Mouse (Mus musculus): Measurements from ENCODE around the gene Gm20388. TPM values are rescaled to one million over a fixed set of nuclear protein-coding genes. Genes with fewer than 3 reads are reported as not detected.
"Not testable (repeated sequence)": the region's sequence is repeated elsewhere in the genome, so short reads cannot be mapped to it uniquely, and the experiment has no call there.

The Gm20388 gene
- polyA plus RNA-seq, 1 experiment from 2014 or later, result 47.1 TPM

DNA sequence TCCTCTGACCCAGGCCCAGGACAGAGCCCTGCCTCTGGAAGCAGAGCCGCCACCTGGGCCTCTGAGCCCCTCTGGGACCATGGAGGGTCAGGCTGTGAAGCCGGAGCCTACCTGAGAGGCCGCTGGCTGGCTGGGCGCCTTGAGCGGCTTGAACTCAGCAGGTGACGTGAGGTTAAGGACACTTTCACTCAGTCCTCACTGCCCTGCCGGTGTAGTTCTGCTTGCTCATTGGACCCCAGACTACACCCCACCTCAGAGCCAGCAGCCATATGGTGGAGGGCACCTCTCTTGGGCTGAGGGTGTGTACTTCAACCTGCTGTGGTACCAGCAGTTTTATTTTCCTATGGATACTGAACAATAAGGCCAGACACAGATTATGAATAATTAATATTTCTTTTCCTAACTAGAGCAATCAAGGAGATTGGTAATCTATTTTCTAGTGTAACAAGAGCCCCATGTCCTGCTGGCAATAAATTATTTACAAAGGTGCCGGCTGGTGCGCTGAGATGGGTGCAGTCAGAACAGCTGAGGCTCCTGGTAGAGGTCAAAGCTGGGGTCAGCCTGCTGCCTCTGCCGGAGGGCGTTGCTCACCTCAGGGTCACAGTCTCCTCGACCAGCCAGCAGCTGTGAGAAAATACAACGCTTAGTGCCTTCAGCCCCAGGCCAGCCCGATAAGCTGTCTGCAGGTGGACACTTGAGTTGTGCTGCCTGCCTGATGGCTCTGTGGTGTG is 3357.4 kb downstream of the Gm20388 start:
- Histone ChIP-seq H3K36me3 (ENCODE audit: inconsistent target) (peaks cover 65% of the 10 kb centered on the region), H3K27ac (no peak overlapping the region), H3K4me3 (ENCODE audit: inconsistent target) (no peak overlapping the region), H3K79me2 (ENCODE audit: inconsistent target) (no peaks in the 10 kb centered on the region)
- WGBS (ENCODE audit: missing documents), result 97% methylated on average over 14 of the region's 14 CpGs

DNA sequence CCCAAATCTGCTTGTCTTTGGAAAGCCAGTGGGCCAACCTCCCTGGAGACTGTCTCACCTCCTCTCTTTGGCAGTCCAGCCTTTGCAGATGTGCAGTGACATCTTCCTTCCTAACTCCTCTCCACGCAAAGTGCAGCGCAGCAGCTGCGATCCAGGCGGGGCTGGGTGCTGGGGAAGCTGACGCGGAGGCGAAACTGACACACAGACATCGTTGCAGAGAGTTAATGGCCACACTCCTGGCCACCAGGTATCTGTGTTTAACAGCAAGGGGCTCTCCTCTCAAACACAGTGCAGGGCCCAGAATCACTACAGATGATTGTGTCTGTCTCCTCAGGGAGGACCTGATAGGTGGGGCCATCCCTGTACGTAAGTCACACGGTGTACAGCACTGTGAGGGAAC is 3360.5 kb downstream of the Gm20388 start:
- WGBS (ENCODE audit: missing documents), result 95% methylated on average over 10 of the region's 10 CpGs
- H3K79me2 ChIP-seq (ENCODE audit: inconsistent target), result no peaks in the 10 kb centered on the region
- no peak overlapping the region for H3K4me3 ChIP-seq (ENCODE audit: inconsistent target)
- no peak overlapping the region for H3K27ac ChIP-seq
- peaks cover 38% of the 10 kb centered on the region; the same call in 1 of the 2 replicates for H3K36me3 ChIP-seq (ENCODE audit: inconsistent target)

DNA sequence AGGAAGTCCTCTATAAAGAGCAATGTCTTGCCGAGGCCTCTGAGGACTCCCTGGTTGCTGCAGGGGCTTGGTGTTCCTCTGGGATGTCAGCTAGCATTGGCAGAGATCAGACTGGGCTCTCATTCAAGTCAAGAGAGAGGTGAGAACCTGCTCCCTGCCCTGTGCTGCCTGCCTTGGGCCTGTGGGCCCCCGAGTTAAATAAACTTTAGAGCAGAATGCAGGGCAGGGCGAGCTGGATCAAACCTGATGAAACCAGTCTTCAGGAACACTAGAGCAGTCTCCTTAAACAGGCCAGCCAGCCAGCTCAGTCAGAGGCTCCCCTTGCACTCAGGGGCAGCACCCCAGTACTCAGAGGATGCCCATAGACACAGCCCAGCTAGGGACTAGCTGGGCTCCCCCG is 3361.3 kb downstream of the Gm20388 start:
- 96% methylated on average over 4 of the region's 4 CpGs for WGBS (ENCODE audit: missing documents)
- H3K79me2 ChIP-seq (ENCODE audit: inconsistent target), result no peaks in the 10 kb centered on the region
- H3K27ac ChIP-seq, result no peak overlapping the region
- H3K36me3 ChIP-seq (ENCODE audit: inconsistent target), result peaks cover 30% of the 10 kb centered on the region; the same call in 1 of the 2 replicates
- no peak overlapping the region for H3K4me3 ChIP-seq (ENCODE audit: inconsistent target)

DNA sequence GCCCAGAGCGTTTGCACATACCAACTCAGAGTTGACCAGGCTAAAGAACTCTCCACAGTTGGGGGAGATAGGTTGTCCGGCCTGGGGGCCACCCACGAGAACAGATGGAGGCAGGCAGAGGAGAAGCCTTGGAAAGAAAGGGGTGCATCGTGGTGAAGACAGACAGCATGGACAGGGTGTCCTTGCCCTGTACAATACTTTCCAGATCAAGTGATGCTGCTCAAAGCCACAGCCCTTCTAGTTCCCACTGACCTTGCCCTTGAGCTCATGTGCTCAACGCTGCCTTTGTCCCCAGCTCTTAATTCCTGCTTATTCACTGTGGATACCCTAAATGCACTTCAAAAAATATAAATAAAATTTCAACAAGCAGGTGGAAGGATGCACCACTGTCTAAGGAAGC is 3363.8 kb downstream of the Gm20388 start:
- Histone ChIP-seq H3K4me3 (ENCODE audit: inconsistent target) (no peak overlapping the region), H3K36me3 (ENCODE audit: inconsistent target) (peaks cover 5% of the 10 kb centered on the region; the same call in 1 of the 2 replicates)
- WGBS (ENCODE audit: missing documents), result 94% methylated on average over 5 of the region's 5 CpGs

DNA sequence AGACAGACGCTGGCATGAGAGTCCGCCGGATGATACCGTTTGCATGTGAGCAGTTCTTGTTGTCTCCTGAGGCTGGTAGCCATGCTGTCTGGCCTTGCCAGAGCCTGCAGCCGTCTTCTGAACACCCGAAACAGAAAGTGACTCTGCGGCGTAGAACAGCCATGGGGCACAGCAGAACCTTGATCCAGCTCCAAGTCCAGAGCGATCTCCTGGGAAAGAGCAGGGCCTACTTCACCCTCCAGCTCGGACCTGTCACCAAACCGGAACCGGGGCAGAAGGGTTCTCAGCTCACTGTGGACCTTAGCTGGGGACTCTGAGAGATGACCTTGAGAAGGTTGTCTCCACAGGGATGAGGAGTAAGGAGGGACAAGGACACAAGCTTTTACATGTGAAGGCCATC is 3364.5 kb downstream of the Gm20388 start:
- Histone ChIP-seq H3K79me2 (ENCODE audit: inconsistent target) (no peaks in the 10 kb centered on the region), H3K27ac (no peak overlapping the region), H3K4me3 (ENCODE audit: inconsistent target) (no peak overlapping the region), H3K36me3 (ENCODE audit: inconsistent target) (no peaks in the 10 kb centered on the region)
- WGBS (ENCODE audit: missing documents), result 97% methylated on average over 12 of the region's 12 CpGs

More for the DNA sequence above, 3363.8 kb downstream of the Gm20388 start:
- H3K27ac ChIP-seq, result no peak overlapping the region
- H3K79me2 ChIP-seq (ENCODE audit: inconsistent target), result no peaks in the 10 kb centered on the region

DNA sequence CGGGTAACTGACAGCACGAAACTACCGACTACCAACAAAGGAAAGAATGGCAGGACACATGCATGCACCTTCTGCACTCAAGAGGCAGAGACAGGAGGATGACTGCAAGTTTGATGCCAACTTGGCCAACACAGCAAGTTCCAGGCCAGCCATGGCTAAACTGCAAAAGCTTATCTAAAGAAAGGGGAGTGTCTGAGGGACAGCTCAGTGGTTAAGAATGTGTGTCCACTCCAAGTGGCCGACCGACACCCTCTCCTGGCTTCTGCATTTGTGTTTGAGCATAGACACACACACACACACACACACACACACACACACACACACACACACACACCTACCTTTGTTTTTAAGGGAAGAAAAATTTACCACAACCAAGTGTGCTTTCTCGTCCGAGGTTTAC is 3367.8 kb downstream of the Gm20388 start:
- Histone ChIP-seq H3K27ac (no peak overlapping the region), H3K36me3 (ENCODE audit: inconsistent target) (no peaks in the 10 kb centered on the region), H3K79me2 (ENCODE audit: inconsistent target) (no peaks in the 10 kb centered on the region), H3K4me3 (ENCODE audit: inconsistent target) (no peak overlapping the region)
- whole genome bisulfite sequencing (ENCODE audit: missing documents), result 88% methylated on average over 6 of the region's 7 CpGs

DNA sequence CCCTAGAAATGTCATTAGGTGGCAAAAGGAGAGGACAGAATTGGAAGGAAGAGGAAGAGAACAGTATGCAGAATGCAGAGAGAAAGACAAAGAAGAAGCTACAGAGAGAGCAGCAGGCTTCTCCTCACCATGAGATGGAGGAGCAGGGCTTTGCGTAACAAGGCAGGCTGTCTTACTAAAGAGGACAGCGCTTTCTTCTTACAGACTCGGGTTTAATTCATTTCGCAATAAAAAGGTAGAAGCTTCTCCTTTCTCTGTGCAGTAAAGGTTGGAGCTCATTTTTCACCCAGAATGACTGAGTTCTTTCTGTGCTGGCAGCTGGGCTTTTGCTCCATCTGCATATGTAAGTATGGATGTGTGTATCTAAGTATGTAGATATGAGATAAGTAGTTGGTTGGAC is 3369.2 kb downstream of the Gm20388 start:
- Histone ChIP-seq H3K36me3 (ENCODE audit: inconsistent target) (no peaks in the 10 kb centered on the region), H3K4me3 (ENCODE audit: inconsistent target) (no peak overlapping the region), H3K79me2 (ENCODE audit: inconsistent target) (no peaks in the 10 kb centered on the region), H3K27ac (no peak overlapping the region)
- 32% methylated on average over 4 of the region's 4 CpGs for WGBS (ENCODE audit: missing documents)

DNA sequence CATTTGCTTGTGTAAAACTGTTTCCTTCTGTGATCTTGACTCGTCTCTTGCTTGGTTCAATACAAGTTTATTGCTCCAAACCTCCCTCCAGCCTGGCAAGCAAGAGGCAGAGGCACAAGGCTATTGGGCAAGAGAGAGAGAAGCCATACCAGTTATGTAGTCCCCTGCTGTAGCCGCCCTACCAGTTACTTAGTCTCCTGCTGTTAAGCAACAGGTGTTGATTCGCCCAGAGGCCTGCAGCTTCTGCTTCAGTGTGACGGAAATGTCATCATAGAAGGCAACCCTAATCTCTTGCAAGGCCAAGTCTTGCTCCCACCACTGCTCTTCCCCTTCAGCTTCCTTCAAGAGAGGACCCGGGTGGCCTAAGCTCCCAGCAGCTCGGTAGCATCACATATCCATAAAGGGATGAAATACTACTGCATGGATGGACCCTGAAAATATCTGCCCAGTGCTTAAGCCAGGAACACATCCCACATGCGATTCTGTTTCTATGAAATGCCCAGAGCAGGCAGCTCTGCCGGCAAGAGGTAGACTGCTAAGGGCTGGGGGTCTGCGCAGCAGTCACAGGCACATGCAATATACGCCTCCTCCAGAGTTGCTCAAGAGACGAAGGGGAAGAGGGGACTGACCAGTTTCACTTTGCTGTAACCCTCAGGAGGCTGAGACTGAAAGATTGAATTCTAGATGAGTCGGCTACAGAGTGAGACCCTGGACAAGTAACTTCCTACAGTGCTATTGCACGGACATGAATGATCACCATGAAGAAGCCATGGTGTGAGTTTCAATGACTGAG is 3369.9 kb downstream of the Gm20388 start:
- no peaks in the 10 kb centered on the region for H3K36me3 ChIP-seq (ENCODE audit: inconsistent target)
- H3K27ac ChIP-seq, result no peak overlapping the region
- WGBS (ENCODE audit: missing documents), result 42% methylated on average over 13 of the region's 13 CpGs
- H3K4me3 ChIP-seq (ENCODE audit: inconsistent target), result no peak overlapping the region
- H3K79me2 ChIP-seq (ENCODE audit: inconsistent target), result no peaks in the 10 kb centered on the region

DNA sequence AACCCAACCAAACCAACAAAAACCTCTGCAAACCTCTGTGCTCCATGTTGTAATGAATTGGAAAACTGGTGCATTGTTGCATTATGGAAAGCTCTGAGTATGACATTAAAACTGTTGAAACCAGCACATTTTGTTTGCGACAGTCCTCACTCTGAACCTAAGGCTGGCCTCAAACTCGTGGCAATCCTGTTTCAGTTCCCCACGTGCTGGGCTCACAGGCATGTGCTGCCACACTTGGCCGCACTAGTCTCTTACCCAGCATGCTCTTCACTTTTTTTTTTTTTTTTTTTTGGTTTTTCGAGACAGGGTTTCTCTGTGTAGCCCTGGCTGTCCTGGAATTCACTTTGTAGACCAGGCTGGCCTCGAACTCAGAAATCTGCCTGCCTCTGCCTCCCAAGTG is 3372.4 kb downstream of the Gm20388 start:
- H3K79me2 ChIP-seq (ENCODE audit: inconsistent target); H3K36me3 ChIP-seq (ENCODE audit: inconsistent target); H3K27ac ChIP-seq; H3K4me3 ChIP-seq (ENCODE audit: inconsistent target): not testable (repeated sequence)
- WGBS (ENCODE audit: missing documents), result 44% methylated on average over 4 of the region's 6 CpGs

DNA sequence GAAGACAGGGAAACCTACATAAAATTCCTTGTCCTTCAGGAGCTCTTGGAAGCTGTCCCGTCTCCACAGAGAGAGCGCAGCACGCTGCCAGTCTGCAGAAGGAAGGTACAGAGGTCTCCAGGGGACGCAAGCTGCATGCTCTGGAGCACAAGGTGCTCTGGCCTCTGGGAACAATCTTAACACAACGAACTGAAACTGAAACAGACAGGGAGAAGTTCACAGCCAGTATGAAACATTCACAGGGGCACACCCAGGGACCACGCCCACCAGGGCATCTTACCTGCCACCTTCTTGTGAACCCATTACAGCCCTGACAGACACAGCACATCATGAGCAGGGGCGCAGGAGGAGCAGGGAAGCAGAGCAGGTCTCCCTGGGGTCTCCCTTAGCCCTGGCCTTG is 3373.3 kb downstream of the Gm20388 start:
- no peak overlapping the region for H3K4me3 ChIP-seq (ENCODE audit: inconsistent target)
- H3K79me2 ChIP-seq (ENCODE audit: inconsistent target), result no peaks in the 10 kb centered on the region
- WGBS (ENCODE audit: missing documents), result 80% methylated on average over 7 of the region's 7 CpGs
- H3K27ac ChIP-seq, result no peak overlapping the region
- no peaks in the 10 kb centered on the region for H3K36me3 ChIP-seq (ENCODE audit: inconsistent target)

DNA sequence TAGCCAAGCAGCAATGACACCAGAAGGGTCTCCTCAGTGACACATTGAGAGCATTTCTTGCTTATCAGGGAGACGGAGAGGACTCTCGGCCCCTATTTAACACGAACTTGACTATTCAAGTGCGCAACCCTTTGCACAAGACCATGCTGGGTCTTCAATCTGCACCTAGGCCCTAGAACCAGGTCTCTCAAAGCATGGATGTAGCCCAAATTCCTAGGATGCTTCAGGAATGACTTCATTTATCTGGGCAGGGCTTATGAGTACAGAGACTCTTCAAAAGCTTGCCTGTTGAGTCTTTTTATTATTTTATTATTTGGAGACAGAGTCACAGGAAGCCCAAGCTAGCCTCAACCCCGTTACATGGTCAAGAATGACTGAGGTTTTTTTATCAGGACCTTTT is 3373.9 kb downstream of the Gm20388 start:
- Histone ChIP-seq H3K27ac (no peak overlapping the region), H3K36me3 (ENCODE audit: inconsistent target) (no peaks in the 10 kb centered on the region), H3K4me3 (ENCODE audit: inconsistent target) (no peak overlapping the region), H3K79me2 (ENCODE audit: inconsistent target) (no peaks in the 10 kb centered on the region)
- 96% methylated on average over 5 of the region's 5 CpGs for WGBS (ENCODE audit: missing documents)

DNA sequence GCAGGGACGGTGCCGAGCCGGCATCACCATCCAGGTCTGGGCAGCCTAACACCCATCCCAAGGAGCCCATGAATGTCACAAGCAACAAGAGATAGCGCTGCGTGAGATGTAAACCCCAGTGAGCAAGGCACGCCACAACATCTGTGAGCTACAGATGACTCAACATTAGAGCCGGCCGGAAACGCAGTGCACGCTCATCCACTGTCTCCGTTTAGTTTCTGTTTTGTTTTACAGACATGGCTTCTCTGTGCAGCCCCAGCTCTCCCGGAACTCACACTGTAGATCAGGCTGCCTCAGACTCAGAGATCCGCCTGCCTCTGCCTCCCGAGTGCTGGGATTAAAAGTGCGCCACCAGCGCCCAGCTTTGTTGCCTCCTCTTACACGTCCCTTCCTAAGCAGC is 3376.7 kb downstream of the Gm20388 start:
- no peaks in the 10 kb centered on the region for H3K79me2 ChIP-seq (ENCODE audit: inconsistent target)
- WGBS (ENCODE audit: missing documents), result 89% methylated on average over 17 of the region's 17 CpGs
- H3K27ac ChIP-seq, result no peak overlapping the region
- H3K4me3 ChIP-seq (ENCODE audit: inconsistent target), result no peak overlapping the region
- no peaks in the 10 kb centered on the region for H3K36me3 ChIP-seq (ENCODE audit: inconsistent target)

DNA sequence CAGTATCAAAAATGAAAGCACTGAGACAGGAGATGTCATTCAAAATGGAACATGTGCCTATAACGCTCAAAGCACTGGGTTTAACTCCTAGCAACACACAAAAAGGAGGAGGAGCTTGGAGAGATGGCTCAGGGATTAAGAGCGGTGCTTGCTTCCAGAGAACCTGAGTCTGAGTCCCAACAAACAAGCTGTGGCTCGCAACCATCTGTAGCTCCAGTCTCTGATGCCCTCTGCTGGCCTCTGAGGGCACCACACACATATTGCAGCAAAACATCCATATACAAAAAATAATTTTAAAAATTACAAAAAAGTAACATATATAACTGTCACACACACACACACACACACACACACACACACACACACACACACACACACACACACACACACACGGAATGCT is 3379.5 kb downstream of the Gm20388 start:
- Histone ChIP-seq H3K36me3 (ENCODE audit: inconsistent target) (no peaks in the 10 kb centered on the region), H3K79me2 (ENCODE audit: inconsistent target) (no peaks in the 10 kb centered on the region), H3K4me3 (ENCODE audit: inconsistent target) (no peak overlapping the region), H3K27ac (no peak overlapping the region)
- WGBS (ENCODE audit: missing documents), result 92% methylated on average over 3 of the region's 4 CpGs

DNA sequence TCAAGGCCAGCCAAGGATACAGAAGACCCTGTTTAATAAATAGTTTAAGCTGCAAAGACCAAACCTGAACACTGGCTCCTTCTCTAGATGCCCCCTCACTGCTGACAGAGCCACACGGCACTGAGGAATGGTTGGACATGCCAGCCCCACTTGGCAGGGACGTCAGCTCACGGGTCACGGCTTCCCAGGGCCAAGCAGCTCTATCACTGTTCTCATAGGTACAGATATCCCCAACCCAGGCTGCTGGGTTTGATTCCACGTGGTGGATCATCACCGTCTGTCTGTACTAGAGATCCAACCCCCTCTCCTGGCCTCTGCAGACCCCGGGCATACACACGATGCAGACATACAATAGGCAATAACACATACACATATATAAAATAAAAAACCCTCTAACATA is 3380.0 kb downstream of the Gm20388 start:
- Histone ChIP-seq H3K4me3 (ENCODE audit: inconsistent target) (no peak overlapping the region), H3K79me2 (ENCODE audit: inconsistent target) (no peaks in the 10 kb centered on the region), H3K36me3 (ENCODE audit: inconsistent target) (no peaks in the 10 kb centered on the region), H3K27ac (no peak overlapping the region)
- WGBS (ENCODE audit: missing documents), result over 99% methylated on average over 8 of the region's 8 CpGs

DNA sequence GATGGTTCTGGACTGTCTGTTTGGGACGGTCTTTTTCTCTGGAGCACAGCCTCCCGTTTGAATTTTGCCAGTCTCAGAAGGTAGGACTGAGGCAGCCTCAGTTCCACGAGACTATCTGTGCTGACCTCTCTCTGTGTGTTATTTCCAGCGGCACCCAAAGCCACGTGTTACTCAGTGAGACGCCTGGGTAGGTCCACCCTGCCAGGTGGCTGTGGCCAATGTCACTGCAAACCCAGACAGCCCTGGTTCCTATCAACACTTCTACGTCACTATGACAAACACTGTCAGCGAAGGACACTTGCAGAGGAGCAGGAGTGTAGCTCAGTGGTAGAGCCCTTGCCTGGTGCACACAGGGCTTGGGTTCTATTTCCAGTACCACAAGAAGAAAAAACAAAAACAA is 3381.1 kb downstream of the Gm20388 start:
- no peaks in the 10 kb centered on the region for H3K36me3 ChIP-seq (ENCODE audit: inconsistent target)

More for the DNA sequence above, 3381.1 kb downstream of the Gm20388 start:
- no peaks in the 10 kb centered on the region for H3K79me2 ChIP-seq (ENCODE audit: inconsistent target)
- H3K27ac ChIP-seq, result no peak overlapping the region
- WGBS (ENCODE audit: missing documents), result 93% methylated on average over 8 of the region's 8 CpGs
- H3K4me3 ChIP-seq (ENCODE audit: inconsistent target), result no peak overlapping the region

Data from macrophage (primary cell).